Mouse (Mus musculus): ENCODE results near the gene Blnk. TPM values are rescaled to one million over a fixed set of nuclear protein-coding genes. Genes with fewer than 3 reads are reported as not detected.

Gene Blnk
- polyA plus RNA-seq, 1 experiment from 2014 or later, result 0.87 TPM

- H3K9ac ChIP-seq (ENCODE audit: low read depth, low read length), result peak within 1 kb of the TSS; percentile 72
- peak within 1 kb of the TSS; percentile 78 for H3K4me3 ChIP-seq (ENCODE audit: low read depth, low read length)
- peak within 1 kb of the TSS; percentile 65 for H3K4me2 ChIP-seq (ENCODE audit: low read length)
- peak within 1 kb of the TSS; percentile 89 for H3K27ac ChIP-seq (ENCODE audit: low read length)
- ATAC-seq, result peak; percentile 94
- H3K9me3 ChIP-seq (replicated peaks; ENCODE audit: control insufficient read depth, low read length, poor library complexity, severe bottlenecking), result no peaks in the 10 kb centered on the region
- under 1% methylated on average over 81 of the region's 89 CpGs for WGBS
- H3K4me1 ChIP-seq (ENCODE audit: control insufficient read depth, insufficient read depth, low read length), result peaks cover 7% of the 10 kb centered on the region; the same call in 1 of the 2 replicates
- peaks cover 22% of the 10 kb centered on the region for H3K27me3 ChIP-seq (ENCODE audit: control insufficient read depth, insufficient read depth, low read depth, low read length)
- H3K36me3 ChIP-seq (ENCODE audit: control insufficient read depth, insufficient read depth, low read length), result no peaks in the 10 kb centered on the region
Observed at GRCm38 (mm10) chr19:40894519-40895392, 99.6 kb downstream of the Blnk start, which contains the start of gene Zfp518a. Gene Zfp518a, plus strand, starts transcription at chr19:40894705.

DNA sequence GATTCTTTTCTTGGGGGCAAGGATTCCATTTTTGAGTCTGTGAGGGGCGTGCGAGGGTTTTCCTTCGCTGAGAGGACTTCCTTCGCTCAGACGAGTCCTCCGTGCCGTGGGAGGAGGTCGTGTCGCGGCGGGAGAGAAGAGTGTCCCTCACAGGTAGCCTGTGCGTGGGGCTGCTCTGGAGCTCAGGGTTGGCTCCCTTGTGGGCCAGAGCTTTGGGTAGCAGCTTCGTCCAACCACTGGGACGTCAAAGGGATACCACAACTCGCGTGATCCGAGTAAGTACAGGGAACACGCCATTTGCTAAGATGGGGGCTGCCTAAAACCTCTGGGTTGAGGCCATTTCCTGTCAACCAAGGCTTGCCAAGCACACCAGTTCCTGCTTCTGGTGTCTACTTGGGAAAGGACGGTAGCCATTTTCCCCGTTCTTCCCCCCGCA, 100.2 kb downstream of the Blnk start:
- H3K36me3 ChIP-seq (ENCODE audit: control insufficient read depth, insufficient read depth, low read length), result no peaks in the 10 kb centered on the region
- peak overlapping the region; percentile 89 for H3K27ac ChIP-seq (ENCODE audit: low read length)
- no peak; the same call in 1 of the 2 replicates for ATAC-seq
- H3K4me2 ChIP-seq (ENCODE audit: low read length), result peak overlapping the region; percentile 65
- peaks cover 7% of the 10 kb centered on the region; the same call in 1 of the 2 replicates for H3K4me1 ChIP-seq (ENCODE audit: control insufficient read depth, insufficient read depth, low read length)
- 48% methylated on average over 21 of the region's 21 CpGs for WGBS
- peak overlapping the region; percentile 72 for H3K9ac ChIP-seq (ENCODE audit: low read depth, low read length)
- H3K27me3 ChIP-seq (ENCODE audit: control insufficient read depth, insufficient read depth, low read depth, low read length), result peaks cover 27% of the 10 kb centered on the region
- H3K9me3 ChIP-seq (replicated peaks; ENCODE audit: control insufficient read depth, low read length, poor library complexity, severe bottlenecking), result no peaks in the 10 kb centered on the region
- H3K4me3 ChIP-seq (ENCODE audit: low read depth, low read length), result peak overlapping the region; percentile 78

- H3K4me3 ChIP-seq (ENCODE audit: low read depth, low read length), result no peak overlapping the region
- 93% methylated on average over 1 of the region's 1 CpGs for WGBS
- H3K27ac ChIP-seq (ENCODE audit: low read length), result no peak overlapping the region
- H3K36me3 ChIP-seq (ENCODE audit: control insufficient read depth, insufficient read depth, low read length), result no peaks in the 10 kb centered on the region
- no peak for ATAC-seq
- H3K4me1 ChIP-seq (ENCODE audit: control insufficient read depth, insufficient read depth, low read length), result no peaks in the 10 kb centered on the region
- no peaks in the 10 kb centered on the region for H3K9me3 ChIP-seq (replicated peaks; ENCODE audit: control insufficient read depth, low read length, poor library complexity, severe bottlenecking)
- no peak overlapping the region for H3K9ac ChIP-seq (ENCODE audit: low read depth, low read length)
- peaks cover 53% of the 10 kb centered on the region for H3K27me3 ChIP-seq (ENCODE audit: control insufficient read depth, insufficient read depth, low read depth, low read length)
- no peak overlapping the region for H3K4me2 ChIP-seq (ENCODE audit: low read length)
Observed at GRCm38 (mm10) chr19:40888887-40889286, 105.4 kb downstream of the Blnk start.

DNA sequence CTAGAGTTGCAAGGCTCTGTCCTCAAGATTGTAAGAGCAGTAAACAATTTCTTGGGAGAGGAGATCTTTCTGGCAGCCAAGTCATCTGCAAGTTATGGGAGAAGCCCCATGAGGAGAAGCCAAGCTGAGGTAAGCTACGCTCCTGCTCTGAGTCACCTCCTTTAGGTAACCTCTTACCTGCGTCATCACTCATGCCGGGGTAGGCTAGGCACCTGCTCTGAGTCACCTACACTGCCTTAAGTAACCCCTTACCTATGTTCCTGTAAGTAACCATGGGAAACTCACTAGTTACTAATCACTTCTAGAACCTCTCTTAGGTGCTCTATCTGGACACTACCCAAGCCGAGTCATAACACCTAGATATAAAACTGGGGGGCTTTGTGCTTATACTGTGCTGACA, 112.6 kb downstream of the Blnk start:
- H3K9me3 ChIP-seq (replicated peaks; ENCODE audit: control insufficient read depth, low read length, poor library complexity, severe bottlenecking), result no peaks in the 10 kb centered on the region
- H3K4me3 ChIP-seq (ENCODE audit: low read depth, low read length), result no peak overlapping the region
- H3K36me3 ChIP-seq (ENCODE audit: control insufficient read depth, insufficient read depth, low read length), result no peaks in the 10 kb centered on the region
- H3K4me1 ChIP-seq (ENCODE audit: control insufficient read depth, insufficient read depth, low read length), result no peaks in the 10 kb centered on the region
- peaks cover 71% of the 10 kb centered on the region for H3K27me3 ChIP-seq (ENCODE audit: control insufficient read depth, insufficient read depth, low read depth, low read length)
- H3K9ac ChIP-seq (ENCODE audit: low read depth, low read length), result no peak overlapping the region
- 91% methylated on average over 4 of the region's 4 CpGs for WGBS
- no peak for ATAC-seq
- H3K4me2 ChIP-seq (ENCODE audit: low read length), result no peak overlapping the region
- H3K27ac ChIP-seq (ENCODE audit: low read length), result no peak overlapping the region

Small RNAs within 50 kb of the gene (microRNA-seq; reads per million reads assigned to microRNA genes)
- not detected for gene Mir8092

Other genes with a start within 250 kb of the Blnk start
- 0.19 and 0.42 TPM in 2 replicates for gene Cc2d2b, start 245.8 kb downstream of the Blnk start, polyA plus RNA-seq (2015; fragmentation: Nextera tagmentation; extraction: Ambion mirVana)
- 16.7 and 19.8 TPM in 2 replicates for gene Ccnj, start 163.3 kb downstream of the Blnk start, polyA plus RNA-seq (2015; fragmentation: Nextera tagmentation; extraction: Ambion mirVana)
- 5.3 and 5.7 TPM in 2 replicates for gene Zfp518a, start 99.8 kb downstream of the Blnk start, polyA plus RNA-seq (2015; fragmentation: Nextera tagmentation; extraction: Ambion mirVana)
- 0.21 and 0.27 TPM in 2 replicates for gene Dntt, start 34.7 kb upstream of the Blnk start, polyA plus RNA-seq (2015; fragmentation: Nextera tagmentation; extraction: Ambion mirVana)
- not detected in 2 replicates for gene Opalin, start 82.6 kb upstream of the Blnk start, polyA plus RNA-seq (2015; fragmentation: Nextera tagmentation; extraction: Ambion mirVana)
- gene Tll2, start 212.3 kb upstream of the Blnk start, polyA plus RNA-seq (2015; fragmentation: Nextera tagmentation; extraction: Ambion mirVana), result 1.3 and 1.7 TPM in 2 replicates